Mouse (Mus musculus) T-helper 2 cell (primary cell): ENCODE data around the gene Serpina1b.
"Not testable (repeated sequence)": the region's sequence is repeated elsewhere in the genome, so short reads cannot be mapped to it uniquely, and the experiment has no call there.

ENCODE experiments used
- in situ Hi-C: fragments of 300-600 bp; cut with MboI, MseI; formaldehyde crosslinking; loops from one replicate; pipeline ENCODE4 v1.15.1; 2025; ENCODE audit warnings: high pct_unique_total_duplicates

Gene Serpina1b

DNA sequence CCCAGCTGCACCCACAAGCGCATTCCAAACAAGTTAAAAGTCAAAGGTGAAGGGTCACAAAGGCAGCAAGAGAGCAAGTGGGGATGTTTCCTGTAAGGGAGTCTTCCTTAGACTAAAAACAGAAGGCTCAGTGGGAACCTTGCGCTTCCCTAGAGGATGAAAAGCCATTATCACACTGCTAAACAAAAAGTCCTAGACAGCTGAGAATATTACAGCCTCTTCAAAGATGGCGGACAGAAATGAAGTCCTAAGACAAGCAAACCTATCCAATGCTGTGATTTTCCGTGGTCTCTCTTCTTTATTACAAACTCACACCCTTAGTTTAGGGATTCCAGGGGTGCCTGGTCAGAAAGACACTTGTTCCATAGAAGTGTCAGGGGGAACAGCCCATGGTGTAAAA lies at the start of gene Serpina1b:
Serpina1b (minus strand) TSS at position 101 of the 400 bp plus-strand sequence.
- in situ Hi-C loops, result not testable (repeated sequence)

DNA sequence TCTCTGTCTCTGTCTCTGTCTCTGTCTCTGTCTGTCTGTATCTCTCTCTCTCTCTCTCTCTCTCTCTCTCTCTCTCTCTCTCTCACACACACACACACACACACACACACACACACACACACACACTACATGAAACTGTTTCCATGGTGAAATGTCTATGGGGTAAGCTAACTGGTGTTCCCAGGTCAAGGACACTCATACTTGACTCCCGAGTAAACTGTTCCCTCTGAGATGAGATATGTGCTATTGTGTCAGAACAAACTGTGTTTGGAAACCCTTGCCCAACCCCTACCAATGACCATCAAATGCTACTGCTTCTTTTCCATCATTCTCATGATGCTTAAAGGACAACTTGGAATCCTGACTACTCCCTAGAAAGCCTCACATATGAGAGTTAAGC lies 36.7 kb upstream of the Serpina1b start:
- in situ Hi-C loops, result not testable (repeated sequence)

DNA sequence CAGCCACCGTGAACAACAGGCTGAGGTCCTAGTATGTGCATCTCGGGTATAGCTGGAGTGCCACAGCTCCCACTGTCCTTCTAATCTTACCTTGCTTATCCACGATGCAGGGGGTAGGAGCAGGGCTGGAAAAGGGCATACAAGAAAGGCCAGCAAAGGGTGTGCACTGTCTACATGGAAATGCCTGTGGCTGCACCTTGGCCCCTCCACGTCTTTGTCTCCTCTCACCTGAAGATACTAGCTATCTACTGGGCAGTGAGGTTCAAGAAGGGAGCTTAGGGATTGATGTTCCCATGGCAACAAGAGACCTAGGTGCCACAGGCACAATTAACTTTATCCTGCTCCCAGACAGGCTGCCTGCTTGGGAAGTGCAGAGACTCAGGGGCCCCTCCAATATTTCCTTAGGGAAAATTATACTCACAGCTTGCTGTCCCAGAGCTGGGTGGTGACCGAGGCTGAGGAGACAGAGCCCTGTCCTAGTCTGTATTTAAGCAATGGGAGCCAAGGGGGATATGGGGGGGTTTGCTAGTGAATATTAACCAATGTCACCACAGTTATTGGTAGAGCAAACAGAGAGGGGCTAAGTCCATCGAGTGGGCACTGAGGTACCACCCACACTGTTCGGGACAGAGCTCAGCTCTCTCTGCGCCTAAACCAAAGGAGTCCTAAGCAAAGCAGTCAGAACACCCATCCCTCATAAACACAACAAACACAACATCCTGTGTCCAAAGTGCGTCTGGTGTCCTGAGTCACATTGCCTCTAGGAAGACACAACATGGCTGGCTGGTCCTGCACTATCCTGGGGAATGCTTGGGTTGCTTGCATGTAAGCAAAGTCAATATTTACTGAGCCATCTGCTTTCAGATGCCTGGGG lies 33.2 kb upstream of the Serpina1b start, which contains the start of gene Serpina1a:
Serpina1a (minus strand) TSS at position 462 of the 874 bp plus-strand sequence.
- in situ Hi-C loops, result loop anchor here (5.0 kb wide), 1 partner anchor 91 kb away; the partner anchor contains the start of gene Serpina1d

GRCm38 (mm10) chr12:103860976-103861375 lies 30.8 kb upstream of the Serpina1b start:
- in situ Hi-C loops, result loop anchor here (5.0 kb wide), 1 partner anchor 89 kb away; the partner anchor contains the start of gene Serpina1d

DNA sequence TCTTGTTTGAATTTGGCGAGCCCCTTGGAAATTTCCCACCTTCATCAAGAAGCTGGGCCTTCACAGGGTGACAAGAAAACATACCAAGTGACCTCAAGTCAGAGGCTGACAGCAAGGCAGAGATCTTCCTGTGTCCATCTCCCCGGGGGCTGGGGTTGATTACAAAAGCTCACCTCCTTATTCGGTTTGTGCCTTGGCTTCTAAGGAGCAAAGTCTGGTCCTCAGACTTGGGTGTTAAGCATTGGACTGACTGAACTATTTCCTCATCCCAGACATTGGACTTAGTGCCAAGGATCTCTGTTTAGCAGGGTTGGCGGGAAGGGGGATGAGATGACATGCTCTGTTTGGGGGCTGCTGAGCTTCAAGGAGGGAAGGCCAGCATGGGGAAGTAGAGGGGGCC lies 30.4 kb upstream of the Serpina1b start:
- in situ Hi-C loops, result loop anchor here (5.0 kb wide), 1 partner anchor 88 kb away; the partner anchor contains the start of gene Serpina1d

DNA sequence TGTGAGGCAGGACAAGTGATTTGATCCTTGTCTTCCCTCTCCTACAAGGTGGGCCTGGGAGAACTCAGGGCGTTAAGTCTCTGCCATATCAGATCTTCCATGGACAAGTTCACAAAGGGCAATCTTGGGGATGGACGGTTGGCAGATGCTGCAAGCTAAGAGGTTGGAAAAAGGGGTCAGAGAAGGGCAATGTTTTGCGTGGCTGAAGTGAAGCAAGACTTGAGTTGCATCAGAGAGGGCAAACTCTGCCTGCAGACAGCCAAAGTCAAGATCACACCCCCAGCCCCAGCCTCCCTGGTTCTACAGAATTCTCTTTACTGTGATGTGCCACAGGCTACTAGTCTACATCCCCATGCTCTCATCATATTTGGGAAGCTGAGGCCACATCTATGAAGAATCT lies 29.4 kb upstream of the Serpina1b start:
- in situ Hi-C loops, result loop anchor here (5.0 kb wide), 1 partner anchor 38 kb away; no protein-coding TSS in a partner anchor

- in situ Hi-C loops, result not testable (repeated sequence)
These were observed 22.9 kb upstream of the Serpina1b start for GRCm38 (mm10) chr12:103853032-103853431.

DNA sequence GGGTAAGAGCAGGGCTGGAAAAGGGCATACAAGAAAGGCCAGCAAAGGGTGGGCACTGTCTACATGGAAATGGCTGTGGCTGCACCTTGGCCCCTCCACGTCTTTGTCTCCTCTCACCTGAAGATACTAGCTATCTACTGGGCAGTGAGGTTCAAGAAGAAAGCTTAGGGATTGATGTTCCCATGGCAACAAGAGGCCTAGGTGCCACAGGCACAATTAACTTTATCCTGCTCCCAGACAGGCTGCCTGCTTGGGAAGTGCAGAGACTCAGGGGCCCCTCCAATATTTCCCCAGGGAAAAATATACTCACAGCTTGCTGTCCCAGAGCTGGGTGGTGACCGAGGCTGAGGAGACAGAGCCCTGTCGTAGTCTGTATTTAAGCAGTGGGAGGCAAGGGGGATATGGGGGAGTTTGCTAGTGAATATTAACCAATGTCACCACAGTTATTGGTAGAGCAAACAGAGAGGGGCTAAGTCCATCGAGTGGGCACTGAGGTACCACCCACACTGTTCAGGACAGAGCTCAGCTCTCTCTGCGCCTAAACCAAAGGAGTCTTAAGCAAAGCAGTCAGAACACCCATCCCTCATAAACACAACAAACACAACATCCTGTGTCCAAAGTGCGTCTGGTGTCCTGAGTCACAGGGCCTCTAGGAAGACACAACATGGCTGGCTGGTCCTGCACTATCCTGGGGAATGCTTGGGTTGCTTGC lies 2.4 kb downstream of the Serpina1b start:
- in situ Hi-C loops, result not testable (repeated sequence)

DNA sequence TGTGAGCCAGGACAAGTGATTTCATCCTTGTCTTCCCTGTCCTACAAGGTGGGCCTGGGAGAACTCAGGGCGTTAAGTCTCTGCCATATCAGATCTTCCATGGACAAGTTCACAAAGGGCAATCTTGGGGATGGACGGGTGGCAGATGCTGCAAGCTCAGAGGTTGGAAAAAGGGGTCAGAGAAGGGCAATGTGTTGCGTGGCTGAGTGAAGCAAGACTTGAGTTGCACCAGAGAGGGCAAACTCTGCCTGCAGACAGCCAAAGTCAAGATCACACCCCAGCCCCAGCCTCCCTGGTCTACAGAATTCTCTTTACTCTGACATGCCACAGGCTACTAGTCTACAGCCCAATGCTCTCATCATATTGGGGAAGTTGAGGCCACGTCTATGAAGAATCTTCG lies 6.3 kb downstream of the Serpina1b start:
- in situ Hi-C loops, result not testable (repeated sequence)

DNA sequence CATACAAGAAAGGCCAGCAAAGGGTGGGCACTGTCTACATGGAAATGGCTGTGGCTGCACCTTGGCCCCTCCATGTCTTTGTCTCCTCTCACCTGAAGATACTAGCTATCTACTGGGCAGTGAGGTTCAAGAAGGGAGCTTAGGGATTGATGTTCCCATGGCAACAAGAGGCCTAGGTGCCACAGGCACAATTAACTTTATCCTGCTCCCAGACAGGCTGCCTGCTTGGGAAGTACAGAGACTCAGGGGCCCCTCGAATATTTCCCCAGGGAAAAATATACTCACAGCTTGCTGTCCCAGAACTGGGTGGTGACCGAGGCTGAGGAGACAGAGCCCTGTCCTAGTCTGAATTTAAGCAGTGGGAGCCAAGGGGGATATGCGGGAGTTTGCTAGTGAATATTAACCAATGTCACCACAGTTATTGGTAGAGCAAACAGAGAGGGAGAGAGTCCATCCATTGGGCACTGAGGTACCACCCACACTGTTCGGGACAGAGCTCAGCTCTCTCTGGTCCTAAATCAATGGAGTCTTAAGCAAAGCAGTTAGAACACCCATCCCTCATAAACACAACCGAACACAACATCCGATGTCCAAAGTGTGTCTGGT lies 56.8 kb downstream of the Serpina1b start, which contains the start of gene Serpina1d:
Serpina1d (minus strand) TSS at position 347 of the 606 bp plus-strand sequence.
- in situ Hi-C loops, result loop anchor here (5.0 kb wide), 2 partner anchors 36 to 89 kb away; partner anchors contain the start of gene Serpina1a

DNA sequence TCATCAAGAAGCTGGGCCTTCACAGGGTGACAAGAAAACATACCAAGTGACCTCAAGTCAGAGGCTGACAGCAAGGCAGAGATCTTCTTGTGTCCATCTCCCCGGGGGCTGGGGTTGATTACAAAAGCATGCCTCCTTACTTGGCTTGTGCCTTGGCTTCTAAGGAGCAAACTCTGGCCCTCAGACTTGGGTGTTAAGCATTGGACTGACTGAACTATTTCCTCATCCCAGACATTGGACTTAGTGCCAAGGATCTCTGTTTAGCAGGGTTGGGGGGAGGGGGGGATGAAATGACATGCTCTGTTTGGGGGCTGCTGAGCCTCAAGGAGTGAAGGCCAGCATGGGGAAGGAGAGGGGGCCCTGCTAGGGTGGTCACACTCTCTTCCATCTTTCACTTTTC lies 59.6 kb downstream of the Serpina1b start:
- in situ Hi-C loops, result loop anchor here (5.0 kb wide), 2 partner anchors 33 to 92 kb away; partner anchors contain the start of gene Serpina1a

- in situ Hi-C loops, result not testable (repeated sequence)
These were observed 67.1 kb downstream of the Serpina1b start for GRCm38 (mm10) chr12:103763083-103763482.

GRCm38 (mm10) chr12:103760316-103760715 lies 69.9 kb downstream of the Serpina1b start:
- in situ Hi-C loops, result not testable (repeated sequence)

GRCm38 (mm10) chr12:103745957-103746356 lies 84.2 kb downstream of the Serpina1b start:
- in situ Hi-C loops, result not testable (repeated sequence)

GRCm38 (mm10) chr12:103737791-103738580 lies 92.2 kb downstream of the Serpina1b start:
- in situ Hi-C loops, result loop anchor here (5.0 kb wide), 1 partner anchor 34 kb away; the partner anchor contains the start of gene Serpina1d

DNA sequence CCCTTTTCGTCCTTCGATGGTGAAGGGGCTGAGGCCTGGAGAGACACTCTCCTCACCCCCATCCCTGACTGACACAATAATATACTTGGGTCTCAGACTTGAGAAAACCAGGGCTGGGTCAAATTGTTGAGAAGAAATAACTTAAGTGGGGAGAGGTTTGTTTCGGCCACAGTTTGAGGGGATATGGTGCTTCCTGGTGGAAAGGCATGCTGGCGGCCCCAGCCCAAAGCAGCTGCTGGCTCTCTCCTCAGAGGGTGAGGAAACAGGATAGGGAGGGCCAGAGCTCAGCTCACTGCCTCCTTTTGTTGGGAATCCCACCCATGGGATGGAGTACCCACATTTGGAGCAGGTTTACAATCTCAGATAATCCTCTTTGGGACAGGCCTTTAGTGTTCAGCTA lies 94.6 kb downstream of the Serpina1b start:
- in situ Hi-C loops, result loop anchor here (5.0 kb wide), 1 partner anchor 37 kb away; the partner anchor contains the start of gene Serpina1d

- in situ Hi-C loops, result loop anchor here (5.0 kb wide), 1 partner anchor 37 kb away; the partner anchor contains the start of gene Serpina1d
These were observed 95.1 kb downstream of the Serpina1b start for GRCm38 (mm10) chr12:103735101-103735500.

DNA sequence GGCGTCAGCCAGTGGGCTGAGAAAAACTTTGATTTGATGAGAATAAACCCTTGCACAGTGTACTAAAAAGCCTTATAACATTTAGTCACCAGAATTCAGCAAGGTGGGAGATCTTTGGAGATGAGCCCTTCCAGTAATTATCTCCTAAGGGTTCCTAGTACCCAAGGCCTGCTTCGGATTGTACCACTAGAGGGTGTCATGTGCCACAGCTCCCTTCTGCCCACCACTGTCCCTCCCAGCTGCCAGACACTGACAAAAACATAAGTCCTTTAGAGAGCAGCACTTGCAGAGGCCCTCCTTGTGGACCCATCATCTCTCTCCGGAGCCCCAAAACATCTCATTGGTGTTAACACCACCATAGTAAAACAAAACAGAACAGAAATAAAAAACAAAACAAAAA lies 118.6 kb downstream of the Serpina1b start:
- in situ Hi-C loops, result no loop called here

GRCm38 (mm10) chr12:103710405-103710804 lies 119.8 kb downstream of the Serpina1b start:
- in situ Hi-C loops, result no loop called here

DNA sequence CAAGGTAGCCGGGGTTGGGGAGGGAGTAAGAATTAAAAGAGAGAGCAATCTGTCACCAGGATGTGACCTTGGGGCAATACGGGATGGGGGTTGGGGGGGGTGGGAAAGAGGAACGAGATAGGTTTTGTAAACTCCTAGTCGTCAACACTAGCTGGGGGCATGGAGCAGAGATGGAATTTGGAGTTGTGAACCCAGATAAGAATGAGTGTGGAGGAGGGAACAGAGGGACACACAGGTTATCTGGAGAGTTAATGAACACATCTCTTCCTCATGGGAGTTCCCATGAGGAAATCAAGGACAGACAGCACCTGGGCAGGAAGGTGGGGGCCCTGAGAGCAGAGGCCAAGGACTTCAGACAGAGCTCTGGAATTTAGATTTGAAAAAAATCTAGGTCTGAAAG lies 124.1 kb downstream of the Serpina1b start:
- in situ Hi-C loops, result no loop called here
